Mouse (Mus musculus): Measurements from ENCODE around the gene Kif9. TPM values are rescaled to one million over a fixed set of nuclear protein-coding genes. Genes with fewer than 3 reads are reported as not detected.

The Kif9 gene
- polyA plus RNA-seq, 1 experiment from 2014 or later, result 1.2 TPM

Other genes starting within 250 kb of the Kif9 start
- gene Cspg5, start 233.2 kb upstream of the Kif9 start, polyA plus RNA-seq (2015; fragmentation: Nextera tagmentation; extraction: Ambion mirVana), result 1.2 and 1.4 TPM in 2 replicates
- 12.4 and 14.9 TPM in 2 replicates for gene Elp6, start 171.8 kb upstream of the Kif9 start, polyA plus RNA-seq (2015; fragmentation: Nextera tagmentation; extraction: Ambion mirVana)
- 20.9 and 22.2 TPM in 2 replicates for gene Scap, start 143.7 kb upstream of the Kif9 start, polyA plus RNA-seq (2015; fragmentation: Nextera tagmentation; extraction: Ambion mirVana)
- gene Ptpn23, start 68.7 kb upstream of the Kif9 start, polyA plus RNA-seq (2015; fragmentation: Nextera tagmentation; extraction: Ambion mirVana), result 11.3 and 12.0 TPM in 2 replicates
- 3.3 and 6.5 TPM in 2 replicates for gene Ngp, start 57.2 kb upstream of the Kif9 start, polyA plus RNA-seq (2015; fragmentation: Nextera tagmentation; extraction: Ambion mirVana)
- gene Klhl18, start 264 bp upstream of the Kif9 start, polyA plus RNA-seq (2015; fragmentation: Nextera tagmentation; extraction: Ambion mirVana), result 9.0 and 10.2 TPM in 2 replicates
- gene Setd2, start 55.6 kb downstream of the Kif9 start, polyA plus RNA-seq (2015; fragmentation: Nextera tagmentation; extraction: Ambion mirVana), result 19.0 and 21.8 TPM in 2 replicates
- gene Nradd, start 147.5 kb downstream of the Kif9 start, polyA plus RNA-seq (2015; fragmentation: Nextera tagmentation; extraction: Ambion mirVana), result 16.4 and 17.2 TPM in 2 replicates
- gene Nbeal2, start 177.2 kb downstream of the Kif9 start, polyA plus RNA-seq (2015; fragmentation: Nextera tagmentation; extraction: Ambion mirVana), result 3.3 and 3.8 TPM in 2 replicates
- gene Ccdc12, start 179.5 kb downstream of the Kif9 start, polyA plus RNA-seq (2015; fragmentation: Nextera tagmentation; extraction: Ambion mirVana), result 139 and 147 TPM in 2 replicates

All from heart, embryonic 16.5 days (tissue).